Mouse (Mus musculus): ENCODE measurements at regions not wholly inside any gene's neighbourhood (a gene's known extent, or its start where the extent isn't known, plus 50 kb on each side); places are given as distances from the start of the nearest gene placed in this dataset.

DNA sequence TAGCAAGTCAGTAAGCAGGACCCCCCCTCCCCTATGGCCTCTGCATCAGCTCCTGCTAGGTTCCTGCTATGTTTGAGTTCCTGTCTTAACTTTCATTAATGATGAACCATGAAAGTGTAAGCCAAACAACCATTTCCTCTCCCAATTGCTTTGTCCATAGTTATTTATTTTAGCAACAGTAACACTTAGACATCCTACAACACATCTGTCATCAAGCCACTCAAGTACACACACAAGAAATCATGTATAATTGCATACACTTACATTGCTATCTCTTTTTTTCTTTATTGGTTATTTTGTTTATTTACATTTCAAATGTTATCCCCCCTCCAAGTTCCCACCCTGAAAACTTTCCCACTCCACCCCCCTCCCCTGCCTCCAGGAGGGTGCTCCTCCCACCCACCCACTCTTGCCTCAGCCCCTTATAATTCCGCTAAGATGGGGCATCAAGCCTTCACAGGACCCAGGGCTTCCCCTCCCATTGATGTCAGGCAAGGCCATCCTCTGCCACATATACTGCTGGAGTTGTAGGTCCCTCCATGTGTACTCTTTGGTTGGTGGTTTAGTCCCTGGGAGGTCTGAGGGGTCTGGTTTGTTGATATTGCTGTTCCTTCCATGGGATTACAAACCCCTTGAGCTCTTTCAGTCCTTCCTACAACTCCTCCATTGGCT is 310.9 kb upstream of the Ccnh start:
- DNase-seq (ENCODE audit: low spot score) (no peak), ATAC-seq (replicated peaks; ENCODE audit: low FRiP score, low TSS enrichment, low read depth) (no peak)
- 68% methylated on average over 1 of the region's 1 CpGs for WGBS
- no peak overlapping the region for H3K4me3 ChIP-seq (ENCODE audit: low read depth, low read length)
- H3K4me1 ChIP-seq (replicated peaks; ENCODE audit: control insufficient read depth, insufficient read depth, low read length) = no peaks in the 10 kb centered on the region
- no peaks in the 10 kb centered on the region for H3K36me3 ChIP-seq (ENCODE audit: control insufficient read depth, insufficient read depth, low read length)
- no peak overlapping the region for H3K9ac ChIP-seq (ENCODE audit: low read length)
- no peaks in the 10 kb centered on the region for H3K9me3 ChIP-seq (ENCODE audit: control insufficient read depth, low read length)
- H3K27ac ChIP-seq (ENCODE audit: low read depth) = no peak overlapping the region
- H3K27me3 ChIP-seq (replicated peaks; ENCODE audit: control insufficient read depth, insufficient read depth, low read length) = no peaks in the 10 kb centered on the region
- H3K4me2 ChIP-seq (ENCODE audit: low read length) = no peak overlapping the region

GRCm38 (mm10) chr13:84905347-84905981 is 283.7 kb upstream of the Ccnh start:
- H3K9ac ChIP-seq (ENCODE audit: low read length) = no peak overlapping the region
- ATAC-seq (replicated peaks; ENCODE audit: low FRiP score, low TSS enrichment, low read depth) = no peak
- 79% methylated on average over 6 of the region's 6 CpGs for WGBS
- H3K36me3 ChIP-seq (ENCODE audit: control insufficient read depth, insufficient read depth, low read length) = no peaks in the 10 kb centered on the region
- H3K4me3 ChIP-seq (ENCODE audit: low read depth, low read length) = no peak overlapping the region
- no peaks in the 10 kb centered on the region for H3K9me3 ChIP-seq (ENCODE audit: control insufficient read depth, low read length)
- H3K4me1 ChIP-seq (replicated peaks; ENCODE audit: control insufficient read depth, insufficient read depth, low read length) = no peaks in the 10 kb centered on the region
- H3K27ac ChIP-seq (ENCODE audit: low read depth) = no peak overlapping the region
- H3K27me3 ChIP-seq (replicated peaks; ENCODE audit: control insufficient read depth, insufficient read depth, low read length) = no peaks in the 10 kb centered on the region
- H3K4me2 ChIP-seq (ENCODE audit: low read length) = no peak overlapping the region
- DNase-seq (ENCODE audit: low spot score) = no peak

GRCm38 (mm10) chr13:84905994-84906393 is 283.2 kb upstream of the Ccnh start:
- no peaks in the 10 kb centered on the region for H3K27me3 ChIP-seq (replicated peaks; ENCODE audit: control insufficient read depth, insufficient read depth, low read length)
- ATAC-seq (replicated peaks; ENCODE audit: low FRiP score, low TSS enrichment, low read depth) = no peak
- WGBS = 62% methylated on average over 3 of the region's 3 CpGs

DNA sequence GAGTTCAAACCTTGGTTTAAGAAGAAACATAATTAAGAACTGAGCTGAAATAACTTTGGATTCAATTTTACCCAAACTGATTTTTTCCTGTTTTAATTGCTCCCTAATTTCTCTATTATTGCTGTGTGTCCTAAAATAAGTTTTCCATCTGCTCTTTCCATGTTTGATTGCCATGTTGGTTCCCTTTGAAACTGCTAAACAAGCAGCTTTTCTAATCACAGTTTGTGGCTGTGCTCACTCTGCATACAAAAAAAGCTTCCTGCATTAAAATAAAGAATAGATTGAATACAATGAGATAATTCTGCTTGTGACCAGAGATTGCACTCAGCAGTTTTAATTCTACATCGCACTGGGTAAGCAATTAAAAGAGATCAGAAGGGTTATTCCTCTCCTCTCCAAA is 257.9 kb upstream of the Ccnh start:
- Histone ChIP-seq H3K4me1 (replicated peaks; ENCODE audit: control insufficient read depth, insufficient read depth, low read length) (no peaks in the 10 kb centered on the region), H3K9ac (ENCODE audit: low read length) (no peak overlapping the region), H3K9me3 (ENCODE audit: control insufficient read depth, low read length) (no peaks in the 10 kb centered on the region), H3K4me2 (ENCODE audit: low read length) (no peak overlapping the region), H3K4me3 (ENCODE audit: low read depth, low read length) (no peak overlapping the region), H3K27me3 (replicated peaks; ENCODE audit: control insufficient read depth, insufficient read depth, low read length) (no peaks in the 10 kb centered on the region), H3K36me3 (ENCODE audit: control insufficient read depth, insufficient read depth, low read length) (no peaks in the 10 kb centered on the region), H3K27ac (ENCODE audit: low read depth) (no peak overlapping the region)
- 80% methylated on average over 1 of the region's 1 CpGs for WGBS
- DNase-seq (ENCODE audit: low spot score) (no peak), ATAC-seq (replicated peaks; ENCODE audit: low FRiP score, low TSS enrichment, low read depth) (no peak)

More at GRCm38 (mm10) chr13:84905994-84906393, 283.2 kb upstream of the Ccnh start:
- Histone ChIP-seq H3K4me3 (ENCODE audit: low read depth, low read length) (no peak overlapping the region), H3K36me3 (ENCODE audit: control insufficient read depth, insufficient read depth, low read length) (no peaks in the 10 kb centered on the region), H3K4me2 (ENCODE audit: low read length) (no peak overlapping the region), H3K9me3 (ENCODE audit: control insufficient read depth, low read length) (no peaks in the 10 kb centered on the region), H3K27ac (ENCODE audit: low read depth) (no peak overlapping the region), H3K9ac (ENCODE audit: low read length) (no peak overlapping the region), H3K4me1 (replicated peaks; ENCODE audit: control insufficient read depth, insufficient read depth, low read length) (no peaks in the 10 kb centered on the region)
- no peak for DNase-seq (ENCODE audit: low spot score)

DNA sequence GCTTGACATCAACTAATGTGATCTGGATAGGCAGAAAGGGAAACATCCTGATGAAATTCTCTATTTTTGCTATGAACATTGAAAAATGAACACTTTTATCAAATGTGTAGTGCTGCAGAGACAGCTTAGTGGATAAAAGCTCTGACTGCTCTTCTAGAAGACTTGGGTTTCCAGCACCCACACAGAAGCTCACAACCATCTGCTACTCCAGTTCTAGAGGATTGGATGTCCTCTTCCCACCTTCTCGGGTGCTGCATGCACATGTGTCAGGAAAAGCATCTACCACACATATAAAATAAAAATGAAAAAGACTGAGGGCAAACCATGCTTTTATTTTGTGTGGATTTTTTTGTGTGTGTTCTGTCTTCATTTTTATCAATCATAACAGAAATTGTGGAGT is 253.6 kb upstream of the Ccnh start:
- no peak for DNase-seq (ENCODE audit: low spot score)
- no peak overlapping the region for H3K27ac ChIP-seq (ENCODE audit: low read depth)
- H3K4me2 ChIP-seq (ENCODE audit: low read length) = no peak overlapping the region
- 85% methylated on average over 1 of the region's 1 CpGs for WGBS
- no peak overlapping the region for H3K9ac ChIP-seq (ENCODE audit: low read length)
- no peak for ATAC-seq (replicated peaks; ENCODE audit: low FRiP score, low TSS enrichment, low read depth)
- no peak overlapping the region for H3K4me3 ChIP-seq (ENCODE audit: low read depth, low read length)
- H3K4me1 ChIP-seq (replicated peaks; ENCODE audit: control insufficient read depth, insufficient read depth, low read length) = no peaks in the 10 kb centered on the region
- no peaks in the 10 kb centered on the region for H3K9me3 ChIP-seq (ENCODE audit: control insufficient read depth, low read length)
- H3K27me3 ChIP-seq (replicated peaks; ENCODE audit: control insufficient read depth, insufficient read depth, low read length) = no peaks in the 10 kb centered on the region
- H3K36me3 ChIP-seq (ENCODE audit: control insufficient read depth, insufficient read depth, low read length) = no peaks in the 10 kb centered on the region

GRCm38 (mm10) chr13:84939695-84940094 is 249.5 kb upstream of the Ccnh start:
- Histone ChIP-seq H3K4me2 (ENCODE audit: low read length) (no peak overlapping the region), H3K27ac (ENCODE audit: low read depth) (no peak overlapping the region), H3K36me3 (ENCODE audit: control insufficient read depth, insufficient read depth, low read length) (no peaks in the 10 kb centered on the region), H3K9ac (ENCODE audit: low read length) (no peak overlapping the region), H3K27me3 (replicated peaks; ENCODE audit: control insufficient read depth, insufficient read depth, low read length) (no peaks in the 10 kb centered on the region), H3K9me3 (ENCODE audit: control insufficient read depth, low read length) (no peaks in the 10 kb centered on the region), H3K4me3 (ENCODE audit: low read depth, low read length) (no peak overlapping the region), H3K4me1 (replicated peaks; ENCODE audit: control insufficient read depth, insufficient read depth, low read length) (no peaks in the 10 kb centered on the region)
- DNase-seq (ENCODE audit: low spot score) = no peak
- 88% methylated on average over 7 of the region's 7 CpGs for WGBS
- no peak for ATAC-seq (replicated peaks; ENCODE audit: low FRiP score, low TSS enrichment, low read depth)

DNA sequence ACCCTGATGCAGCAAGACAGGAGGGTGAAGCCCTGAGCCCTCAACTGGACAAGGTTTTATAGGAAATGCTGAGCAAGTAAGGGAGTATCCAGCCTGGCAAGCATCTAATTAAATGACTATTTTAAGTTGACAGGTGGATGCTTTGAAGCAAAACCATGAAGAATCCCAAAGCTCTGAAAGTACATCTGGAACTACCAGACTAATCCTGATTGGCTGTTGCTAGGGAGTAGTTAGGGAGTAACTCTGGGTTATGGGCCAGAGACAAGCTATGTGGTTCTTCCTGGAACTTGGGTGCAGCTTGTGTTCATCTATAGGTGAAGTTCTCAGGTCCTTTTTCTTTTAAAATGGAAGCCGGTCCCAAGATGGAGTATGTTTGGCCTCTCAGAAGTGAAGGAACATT is 248.3 kb upstream of the Ccnh start:
- Histone ChIP-seq H3K27me3 (replicated peaks; ENCODE audit: control insufficient read depth, insufficient read depth, low read length) (no peaks in the 10 kb centered on the region), H3K27ac (ENCODE audit: low read depth) (no peak overlapping the region), H3K4me3 (ENCODE audit: low read depth, low read length) (no peak overlapping the region), H3K4me1 (replicated peaks; ENCODE audit: control insufficient read depth, insufficient read depth, low read length) (no peaks in the 10 kb centered on the region), H3K9ac (ENCODE audit: low read length) (no peak overlapping the region), H3K4me2 (ENCODE audit: low read length) (no peak overlapping the region), H3K36me3 (ENCODE audit: control insufficient read depth, insufficient read depth, low read length) (no peaks in the 10 kb centered on the region), H3K9me3 (ENCODE audit: control insufficient read depth, low read length) (no peaks in the 10 kb centered on the region)
- ATAC-seq (replicated peaks; ENCODE audit: low FRiP score, low TSS enrichment, low read depth) (no peak), DNase-seq (ENCODE audit: low spot score) (no peak)
- 83% methylated on average over 1 of the region's 1 CpGs for WGBS

DNA sequence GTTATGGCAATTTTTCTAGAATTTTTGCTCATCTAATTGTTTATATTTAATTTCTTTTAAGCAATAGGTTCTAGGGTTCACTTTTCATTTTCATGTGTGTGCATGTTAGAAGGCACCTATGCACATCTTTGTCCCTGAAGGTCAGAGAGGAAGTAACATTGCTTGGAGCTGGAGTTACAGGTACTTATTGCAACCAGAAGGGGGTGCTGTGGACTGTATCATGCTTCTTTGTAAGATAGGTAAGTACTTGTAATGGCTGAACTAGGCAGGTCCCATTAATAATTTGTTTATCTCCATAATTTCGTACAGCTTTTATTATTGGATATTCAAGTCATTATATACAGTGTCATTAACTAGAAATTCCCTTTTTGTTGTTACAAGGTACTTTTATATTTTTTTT is 238.3 kb upstream of the Ccnh start:
- no peaks in the 10 kb centered on the region for H3K27me3 ChIP-seq (replicated peaks; ENCODE audit: control insufficient read depth, insufficient read depth, low read length)
- H3K4me2 ChIP-seq (ENCODE audit: low read length) = no peak overlapping the region
- ATAC-seq (replicated peaks; ENCODE audit: low FRiP score, low TSS enrichment, low read depth) (no peak), DNase-seq (ENCODE audit: low spot score) (no peak)
- WGBS = 40% methylated on average over 1 of the region's 1 CpGs
- no peak overlapping the region for H3K27ac ChIP-seq (ENCODE audit: low read depth)
- H3K4me3 ChIP-seq (ENCODE audit: low read depth, low read length) = no peak overlapping the region
- no peak overlapping the region for H3K9ac ChIP-seq (ENCODE audit: low read length)
- H3K9me3 ChIP-seq (ENCODE audit: control insufficient read depth, low read length) = no peaks in the 10 kb centered on the region
- H3K4me1 ChIP-seq (replicated peaks; ENCODE audit: control insufficient read depth, insufficient read depth, low read length) = no peaks in the 10 kb centered on the region
- no peaks in the 10 kb centered on the region for H3K36me3 ChIP-seq (ENCODE audit: control insufficient read depth, insufficient read depth, low read length)

DNA sequence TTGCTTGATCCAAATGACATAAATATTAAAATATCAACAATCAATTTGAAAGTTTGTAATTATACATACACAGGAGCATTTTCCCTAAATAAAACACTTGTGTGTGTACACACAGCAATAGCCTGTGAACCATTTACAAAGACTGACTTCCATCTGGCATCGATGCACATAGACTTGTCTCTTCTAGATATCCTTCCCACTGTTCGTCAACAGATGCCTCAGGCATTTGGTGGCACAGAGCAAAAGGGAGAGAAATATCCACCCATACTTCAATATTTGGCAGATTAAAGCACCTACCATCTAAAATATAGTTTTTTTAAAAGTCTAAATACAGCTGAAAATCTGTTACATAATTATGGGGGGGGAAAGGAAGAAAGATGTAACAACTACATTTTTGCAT is 236.0 kb upstream of the Ccnh start:
- Histone ChIP-seq H3K4me2 (ENCODE audit: low read length) (no peak overlapping the region), H3K4me1 (replicated peaks; ENCODE audit: control insufficient read depth, insufficient read depth, low read length) (no peaks in the 10 kb centered on the region), H3K27me3 (replicated peaks; ENCODE audit: control insufficient read depth, insufficient read depth, low read length) (no peaks in the 10 kb centered on the region), H3K9me3 (ENCODE audit: control insufficient read depth, low read length) (no peaks in the 10 kb centered on the region), H3K27ac (ENCODE audit: low read depth) (no peak overlapping the region), H3K36me3 (ENCODE audit: control insufficient read depth, insufficient read depth, low read length) (no peaks in the 10 kb centered on the region), H3K4me3 (ENCODE audit: low read depth, low read length) (no peak overlapping the region), H3K9ac (ENCODE audit: low read length) (no peak overlapping the region)
- no peak for DNase-seq (ENCODE audit: low spot score)
- no peak for ATAC-seq (replicated peaks; ENCODE audit: low FRiP score, low TSS enrichment, low read depth)
- WGBS = 84% methylated on average over 2 of the region's 2 CpGs

All from intestine, embryonic 14.5 days (tissue).